Mouse (Mus musculus) lung, embryonic 15.5 days (tissue): ENCODE measurements at regions not wholly inside any gene's neighbourhood (a gene's known extent, or its start where the extent isn't known, plus 50 kb on each side); places are given as distances from the start of the nearest gene placed in this dataset.
A peak's percentile ranks its signal among the peaks of the same experiment; 100 is the strongest.

Experiments used
- ATAC-seq: fragments of 200-750 bp; cut with Nextera tagmentation; 2 replicates; pipeline ENCODE4 v1.8.0; 2017; ENCODE audit warnings: moderate number of reproducible peaks, borderline replicate concordance; ENCODE audit not compliant: low FRiP score, low TSS enrichment; ENCODE audit errors: extremely low read depth
- H3K27ac ChIP-seq: fragments of 300-500 bp; sonication (generic); 2 replicates; pipeline ENCODE4 v1.5.1; 2015; ENCODE audit warnings: moderate library complexity, mild to moderate bottlenecking, inconsistent platforms
- H3K27me3 ChIP-seq: fragments of 300-500 bp; sonication (generic); 2 replicates; pipeline ENCODE4 v1.6.1; 2015; ENCODE audit warnings: inconsistent platforms
- H3K36me3 ChIP-seq: fragments of 300-500 bp; sonication (generic); 2 replicates; pipeline ENCODE4 v1.6.1; 2015; ENCODE audit warnings: inconsistent platforms
- H3K4me1 ChIP-seq: fragments of 300-500 bp; sonication (generic); 2 replicates; pipeline ENCODE4 v1.6.1; 2015; ENCODE audit warnings: inconsistent platforms
- H3K4me2 ChIP-seq: fragments of 300-500 bp; sonication (generic); 2 replicates; pipeline ENCODE4 v1.6.1; 2015; ENCODE audit warnings: inconsistent platforms, mild to moderate bottlenecking, moderate library complexity
- H3K4me3 ChIP-seq: fragments of 300-500 bp; sonication (generic); 2 replicates; pipeline ENCODE4 v1.5.1; 2015; ENCODE audit warnings: mild to moderate bottlenecking, inconsistent platforms
- H3K9ac ChIP-seq: fragments of 300-500 bp; sonication (generic); 2 replicates; pipeline ENCODE4 v1.6.1; 2015; ENCODE audit warnings: inconsistent platforms
- H3K9me3 ChIP-seq: fragments of 300-500 bp; sonication (generic); 2 replicates; pipeline ENCODE4 v1.6.1; 2016; ENCODE audit warnings: inconsistent platforms
- WGBS: fragments of 180-500 bp; shearing (Covaris S2); methylation state at CpG from one replicate; pipeline ENCODE4 v1.1.7; 2015; 5-methylcytosine and 5-hydroxymethylcytosine counted together

- 58% methylated on average over 1 of the region's 1 CpGs for WGBS
These were observed 198.1 kb upstream of the Jun start for GRCm38 (mm10) chr4:95250083-95250482.

GRCm38 (mm10) chr4:95269766-95270165 lies 217.7 kb upstream of the Jun start:
- H3K9ac ChIP-seq = no peak overlapping the region
- H3K4me3 ChIP-seq = no peak overlapping the region
- H3K4me1 ChIP-seq = peaks cover 3% of the 10 kb centered on the region; the same call in 1 of the 2 replicates
- no peak overlapping the region for H3K4me2 ChIP-seq
- no peak overlapping the region for H3K27ac ChIP-seq
- ATAC-seq = no peak
- no peaks in the 10 kb centered on the region for H3K27me3 ChIP-seq
- H3K36me3 ChIP-seq = no peaks in the 10 kb centered on the region
- H3K9me3 ChIP-seq = no peaks in the 10 kb centered on the region

More at GRCm38 (mm10) chr4:95250083-95250482, 198.1 kb upstream of the Jun start:
- Histone ChIP-seq H3K4me3 (no peak overlapping the region), H3K27ac (no peak overlapping the region), H3K36me3 (no peaks in the 10 kb centered on the region), H3K4me2 (no peak overlapping the region), H3K27me3 (no peaks in the 10 kb centered on the region), H3K9ac (no peak overlapping the region), H3K4me1 (peaks cover 8% of the 10 kb centered on the region; the same call in 1 of the 2 replicates), H3K9me3 (no peaks in the 10 kb centered on the region)
- no peak for ATAC-seq

- Histone ChIP-seq H3K4me1 (peaks cover 3% of the 10 kb centered on the region; the same call in 1 of the 2 replicates), H3K4me3 (no peak overlapping the region), H3K36me3 (no peaks in the 10 kb centered on the region), H3K27me3 (no peaks in the 10 kb centered on the region), H3K4me2 (no peak overlapping the region), H3K9me3 (no peaks in the 10 kb centered on the region), H3K27ac (no peak overlapping the region), H3K9ac (no peak overlapping the region)
- no peak for ATAC-seq
- 26% methylated on average over 1 of the region's 1 CpGs for WGBS
These were observed 218.4 kb upstream of the Jun start for GRCm38 (mm10) chr4:95270389-95270788.

- no peak overlapping the region for H3K4me3 ChIP-seq
- H3K27me3 ChIP-seq = no peaks in the 10 kb centered on the region
- no peaks in the 10 kb centered on the region for H3K36me3 ChIP-seq
- no peak overlapping the region for H3K9ac ChIP-seq
- H3K4me1 ChIP-seq = peaks cover 20% of the 10 kb centered on the region
- ATAC-seq = no peak
- no peak overlapping the region for H3K4me2 ChIP-seq
- H3K9me3 ChIP-seq = no peaks in the 10 kb centered on the region
- no peak overlapping the region for H3K27ac ChIP-seq
- WGBS = 63% methylated on average over 3 of the region's 3 CpGs
These were observed 224.2 kb upstream of the Jun start for GRCm38 (mm10) chr4:95276231-95276630.

- peak; percentile 61; the same call in 1 of the 2 replicates for ATAC-seq
These were observed 226.1 kb upstream of the Jun start for GRCm38 (mm10) chr4:95277989-95278713.

GRCm38 (mm10) chr4:95278714-95279095 lies 226.7 kb upstream of the Jun start:
- peak; percentile 69; the same call in 1 of the 2 replicates for ATAC-seq
- Histone ChIP-seq H3K36me3 (no peaks in the 10 kb centered on the region), H3K4me3 (no peak overlapping the region), H3K4me2 (peak overlapping the region; percentile 6; the same call in 1 of the 2 replicates), H3K9me3 (no peaks in the 10 kb centered on the region), H3K9ac (no peak overlapping the region), H3K4me1 (peaks cover 31% of the 10 kb centered on the region), H3K27me3 (no peaks in the 10 kb centered on the region), H3K27ac (peak overlapping the region; percentile 84)
- 9% methylated on average over 13 of the region's 13 CpGs for WGBS

More at GRCm38 (mm10) chr4:95277989-95278713, 226.1 kb upstream of the Jun start:
- peak overlapping the region; percentile 84 for H3K27ac ChIP-seq
- H3K9me3 ChIP-seq = no peaks in the 10 kb centered on the region
- H3K36me3 ChIP-seq = no peaks in the 10 kb centered on the region
- H3K27me3 ChIP-seq = no peaks in the 10 kb centered on the region
- 32% methylated on average over 11 of the region's 11 CpGs for WGBS
- H3K4me1 ChIP-seq = peaks cover 26% of the 10 kb centered on the region
- H3K9ac ChIP-seq = no peak overlapping the region
- no peak overlapping the region for H3K4me3 ChIP-seq
- peak overlapping the region; percentile 6; the same call in 1 of the 2 replicates for H3K4me2 ChIP-seq

GRCm38 (mm10) chr4:95279200-95279599 lies 227.2 kb upstream of the Jun start:
- no peaks in the 10 kb centered on the region for H3K9me3 ChIP-seq
- H3K27ac ChIP-seq = peak overlapping the region; percentile 84
- no peak overlapping the region for H3K4me2 ChIP-seq
- no peak overlapping the region for H3K4me3 ChIP-seq
- H3K4me1 ChIP-seq = peaks cover 34% of the 10 kb centered on the region
- 41% methylated on average over 2 of the region's 2 CpGs for WGBS
- peak; percentile 52; the same call in 1 of the 2 replicates for ATAC-seq
- no peak overlapping the region for H3K9ac ChIP-seq
- H3K36me3 ChIP-seq = no peaks in the 10 kb centered on the region
- no peaks in the 10 kb centered on the region for H3K27me3 ChIP-seq

GRCm38 (mm10) chr4:95282083-95282482 lies 230.1 kb upstream of the Jun start:
- ATAC-seq = no peak
- peaks cover 37% of the 10 kb centered on the region for H3K4me1 ChIP-seq
- H3K9ac ChIP-seq = no peak overlapping the region
- 33% methylated on average over 3 of the region's 3 CpGs for WGBS
- H3K27ac ChIP-seq = no peak overlapping the region
- no peak overlapping the region for H3K4me2 ChIP-seq
- no peaks in the 10 kb centered on the region for H3K36me3 ChIP-seq
- H3K4me3 ChIP-seq = no peak overlapping the region
- no peaks in the 10 kb centered on the region for H3K27me3 ChIP-seq
- H3K9me3 ChIP-seq = no peaks in the 10 kb centered on the region

GRCm38 (mm10) chr4:95283789-95284188 lies 231.8 kb upstream of the Jun start:
- Histone ChIP-seq H3K4me2 (no peak overlapping the region), H3K9ac (no peak overlapping the region), H3K4me1 (peaks cover 24% of the 10 kb centered on the region), H3K36me3 (no peaks in the 10 kb centered on the region), H3K27me3 (no peaks in the 10 kb centered on the region), H3K27ac (peak overlapping the region; percentile 58), H3K9me3 (no peaks in the 10 kb centered on the region), H3K4me3 (no peak overlapping the region)
- WGBS = 53% methylated on average over 2 of the region's 2 CpGs
- no peak for ATAC-seq

- Histone ChIP-seq H3K36me3 (no peaks in the 10 kb centered on the region), H3K4me1 (peaks cover 20% of the 10 kb centered on the region), H3K27ac (peak overlapping the region; percentile 58; the same call in 1 of the 2 replicates), H3K4me2 (no peak overlapping the region), H3K27me3 (no peaks in the 10 kb centered on the region), H3K4me3 (no peak overlapping the region), H3K9me3 (no peaks in the 10 kb centered on the region), H3K9ac (no peak overlapping the region)
- no peak for ATAC-seq
- WGBS = 49% methylated on average over 2 of the region's 2 CpGs
These were observed 232.2 kb upstream of the Jun start for GRCm38 (mm10) chr4:95284192-95284591.

GRCm38 (mm10) chr4:95284696-95285095 lies 232.7 kb upstream of the Jun start:
- 65% methylated on average over 1 of the region's 1 CpGs for WGBS
- Histone ChIP-seq H3K36me3 (no peaks in the 10 kb centered on the region), H3K4me2 (no peak overlapping the region), H3K9ac (no peak overlapping the region), H3K27ac (0 out of 2 replicates have a peak overlapping the region, but pooled peaks have one; percentile 58), H3K27me3 (no peaks in the 10 kb centered on the region), H3K4me1 (peaks cover 17% of the 10 kb centered on the region), H3K4me3 (no peak overlapping the region), H3K9me3 (no peaks in the 10 kb centered on the region)
- ATAC-seq = no peak

- no peak for ATAC-seq
- no peaks in the 10 kb centered on the region for H3K9me3 ChIP-seq
- no peak overlapping the region for H3K27ac ChIP-seq
- no peak overlapping the region for H3K9ac ChIP-seq
- H3K4me3 ChIP-seq = no peak overlapping the region
- H3K36me3 ChIP-seq = no peaks in the 10 kb centered on the region
- H3K27me3 ChIP-seq = no peaks in the 10 kb centered on the region
- H3K4me2 ChIP-seq = no peak overlapping the region
- 30% methylated on average over 4 of the region's 4 CpGs for WGBS
- H3K4me1 ChIP-seq = 0 out of 2 replicates have a peak, but pooled peaks cover 6% of the 10 kb centered on the region
These were observed 238.3 kb upstream of the Jun start for GRCm38 (mm10) chr4:95290321-95290720.
